Mouse (Mus musculus): ENCODE measurements at regions not wholly inside any gene's neighbourhood (a gene's known extent, or its start where the extent isn't known, plus 50 kb on each side); places are given as distances from the start of the nearest gene placed in this dataset.
"Not testable (repeated sequence)": the region's sequence is repeated elsewhere in the genome, so short reads cannot be mapped to it uniquely, and the experiment has no call there.

DNA sequence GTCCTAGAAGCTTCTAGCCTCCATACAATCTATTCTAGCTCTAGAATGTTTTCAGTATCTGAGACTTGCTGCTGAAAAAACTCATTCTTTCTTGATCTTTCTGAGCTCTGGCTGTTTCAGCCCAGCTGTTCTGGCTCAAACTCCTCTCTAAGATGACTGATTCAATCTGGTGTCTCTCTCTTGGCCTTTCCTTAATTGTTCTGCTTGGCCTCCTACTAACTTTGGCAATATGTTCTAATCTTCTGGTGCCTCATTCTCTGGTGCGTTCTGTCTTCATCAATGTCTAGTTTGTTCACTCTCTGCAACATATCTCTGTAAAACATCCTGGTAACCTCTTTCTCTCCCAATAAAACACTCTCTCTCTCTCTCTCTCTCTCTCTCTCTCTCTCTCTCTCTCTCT is 302.6 kb upstream of the Kdm8 start:
- Histone ChIP-seq H3K4me1 (no peaks in the 10 kb centered on the region), H3K9ac (no peak overlapping the region), H3K27me3 (replicated peaks) (no peaks in the 10 kb centered on the region), H3K27ac (no peak overlapping the region), H3K4me3 (no peak overlapping the region), H3K36me3 (no peaks in the 10 kb centered on the region), H3K4me2 (no peak overlapping the region), H3K9me3 (replicated peaks) (no peaks in the 10 kb centered on the region)
- WGBS (ENCODE audit: insufficient replicate concordance): 65% methylated on average over 1 of the region's 1 CpGs
- ATAC-seq: no peak

DNA sequence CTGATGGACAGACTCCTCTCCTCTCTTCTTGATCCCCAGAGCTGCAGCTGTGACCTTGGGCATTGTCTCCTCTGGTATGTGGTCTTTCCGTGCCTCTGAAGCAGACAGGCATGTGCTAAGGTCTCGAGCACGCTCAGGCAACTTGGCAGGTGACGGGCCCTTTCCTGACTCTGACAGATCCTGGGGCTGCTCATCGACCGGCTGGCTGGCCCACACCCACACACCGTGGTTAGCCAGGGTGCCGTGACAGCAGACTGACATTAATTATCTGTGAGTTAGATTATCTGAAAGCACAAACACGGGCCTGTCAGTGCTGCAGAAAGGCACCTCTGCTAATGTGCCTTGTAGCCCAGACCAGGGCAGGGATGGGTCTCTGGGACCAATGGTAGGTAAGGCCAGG is 298.5 kb upstream of the Kdm8 start:
- Histone ChIP-seq H3K36me3 (no peaks in the 10 kb centered on the region), H3K9me3 (replicated peaks) (no peaks in the 10 kb centered on the region), H3K27ac (no peak overlapping the region), H3K4me2 (no peak overlapping the region), H3K27me3 (replicated peaks) (no peaks in the 10 kb centered on the region), H3K4me3 (no peak overlapping the region), H3K4me1 (no peaks in the 10 kb centered on the region), H3K9ac (no peak overlapping the region)
- ATAC-seq: no peak
- WGBS (ENCODE audit: insufficient replicate concordance): 38% methylated on average over 9 of the region's 9 CpGs

DNA sequence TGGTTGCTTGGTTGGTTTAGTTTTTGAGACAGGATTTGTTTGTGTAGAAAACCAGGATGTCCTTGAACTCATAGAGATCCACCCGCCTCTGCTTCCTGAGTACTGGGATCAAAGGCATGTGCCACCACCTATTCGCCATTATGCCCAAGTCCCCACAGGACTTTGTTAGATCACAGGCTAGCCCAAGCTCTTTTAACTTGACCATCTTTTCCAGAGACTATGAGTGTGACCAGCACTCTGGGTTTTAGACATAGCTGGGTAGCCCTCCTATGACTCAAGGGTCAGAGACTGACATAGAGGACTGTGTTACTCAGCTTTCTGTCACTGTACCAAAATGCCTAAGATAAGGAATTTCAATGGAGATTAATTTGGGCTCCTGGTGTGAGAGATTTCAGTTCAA is 295.3 kb upstream of the Kdm8 start:
- no peak overlapping the region for H3K27ac ChIP-seq
- H3K4me2 ChIP-seq: no peak overlapping the region
- no peak overlapping the region for H3K4me3 ChIP-seq
- no peaks in the 10 kb centered on the region for H3K27me3 ChIP-seq (replicated peaks)
- 70% methylated on average over 2 of the region's 2 CpGs for WGBS (ENCODE audit: insufficient replicate concordance)
- no peak for ATAC-seq
- H3K9me3 ChIP-seq (replicated peaks): no peaks in the 10 kb centered on the region
- no peak overlapping the region for H3K9ac ChIP-seq
- no peaks in the 10 kb centered on the region for H3K36me3 ChIP-seq
- H3K4me1 ChIP-seq: no peaks in the 10 kb centered on the region

DNA sequence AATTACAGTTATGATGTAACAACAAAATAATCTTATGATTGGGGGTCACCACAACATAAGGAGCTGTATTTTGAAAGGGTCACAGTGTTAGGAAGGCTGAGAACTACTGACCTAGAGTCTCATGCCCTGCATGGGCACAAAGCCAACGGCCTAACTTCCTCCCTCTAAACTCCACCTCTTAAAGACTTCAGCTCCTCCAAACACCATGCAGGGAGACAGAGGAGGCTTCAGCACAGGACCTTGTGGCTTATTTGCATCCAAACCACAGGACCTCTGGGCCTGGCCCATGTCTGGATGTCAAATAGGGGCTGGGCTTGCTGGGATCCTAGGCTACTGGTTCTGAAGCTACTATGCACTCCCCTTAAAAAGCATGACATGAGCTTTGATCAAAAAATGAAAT is 294.7 kb upstream of the Kdm8 start:
- Histone ChIP-seq H3K27me3 (replicated peaks) (no peaks in the 10 kb centered on the region), H3K36me3 (no peaks in the 10 kb centered on the region), H3K9me3 (replicated peaks) (no peaks in the 10 kb centered on the region), H3K4me3 (no peak overlapping the region), H3K9ac (no peak overlapping the region), H3K27ac (no peak overlapping the region), H3K4me1 (no peaks in the 10 kb centered on the region), H3K4me2 (no peak overlapping the region)
- ATAC-seq: no peak
- WGBS (ENCODE audit: insufficient replicate concordance): 41% methylated on average over 1 of the region's 1 CpGs

DNA sequence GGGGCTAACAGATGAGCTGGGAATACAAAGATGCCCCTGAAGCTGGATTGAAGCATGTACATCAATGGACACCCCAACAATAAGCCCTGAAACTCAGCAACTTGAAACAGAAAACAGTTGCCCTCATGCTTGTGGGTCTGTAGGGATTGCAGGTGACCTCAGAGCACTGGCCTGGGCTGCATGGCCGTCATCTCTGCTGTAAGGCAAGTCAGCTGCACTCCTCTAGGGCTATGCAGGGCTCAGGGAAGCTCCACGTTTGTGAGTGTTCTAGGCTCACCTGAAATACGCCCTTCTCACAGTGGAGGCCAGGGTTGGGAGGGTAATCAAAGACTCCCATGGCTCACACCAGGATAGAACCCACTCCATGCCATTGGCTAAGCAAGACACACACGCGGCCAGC is 292.2 kb upstream of the Kdm8 start:
- Histone ChIP-seq H3K9ac (no peak overlapping the region), H3K4me1 (no peaks in the 10 kb centered on the region), H3K9me3 (replicated peaks) (no peaks in the 10 kb centered on the region), H3K4me3 (no peak overlapping the region), H3K4me2 (no peak overlapping the region), H3K27ac (no peak overlapping the region), H3K36me3 (no peaks in the 10 kb centered on the region), H3K27me3 (replicated peaks) (no peaks in the 10 kb centered on the region)
- ATAC-seq: no peak
- 58% methylated on average over 5 of the region's 5 CpGs for WGBS (ENCODE audit: insufficient replicate concordance)

DNA sequence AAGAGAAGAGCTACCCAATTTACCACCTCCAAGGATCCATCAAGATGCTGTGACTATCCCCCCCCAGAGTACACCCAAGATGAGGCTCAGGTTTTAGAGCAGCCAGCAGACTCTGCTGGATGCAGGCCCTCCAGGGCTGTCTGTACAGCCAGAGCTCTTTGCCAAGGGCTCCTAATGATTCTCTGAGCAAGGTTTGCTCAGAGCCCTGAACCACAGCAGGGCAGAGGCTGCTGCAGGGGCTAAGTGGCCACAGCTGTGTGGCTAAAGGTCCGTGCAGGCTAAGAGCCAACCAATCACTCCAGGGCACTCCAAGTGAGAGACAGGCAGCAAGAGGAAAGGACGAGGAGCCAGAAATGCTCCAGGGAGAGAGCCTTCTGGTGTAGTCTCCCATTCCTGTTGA is 289.2 kb upstream of the Kdm8 start:
- 43% methylated on average over 2 of the region's 2 CpGs for WGBS (ENCODE audit: insufficient replicate concordance)
- no peak overlapping the region for H3K9ac ChIP-seq
- no peak for ATAC-seq
- H3K4me3 ChIP-seq: no peak overlapping the region
- no peaks in the 10 kb centered on the region for H3K27me3 ChIP-seq (replicated peaks)
- H3K4me1 ChIP-seq: no peaks in the 10 kb centered on the region
- no peaks in the 10 kb centered on the region for H3K9me3 ChIP-seq (replicated peaks)
- H3K27ac ChIP-seq: no peak overlapping the region
- H3K36me3 ChIP-seq: no peaks in the 10 kb centered on the region
- H3K4me2 ChIP-seq: no peak overlapping the region

DNA sequence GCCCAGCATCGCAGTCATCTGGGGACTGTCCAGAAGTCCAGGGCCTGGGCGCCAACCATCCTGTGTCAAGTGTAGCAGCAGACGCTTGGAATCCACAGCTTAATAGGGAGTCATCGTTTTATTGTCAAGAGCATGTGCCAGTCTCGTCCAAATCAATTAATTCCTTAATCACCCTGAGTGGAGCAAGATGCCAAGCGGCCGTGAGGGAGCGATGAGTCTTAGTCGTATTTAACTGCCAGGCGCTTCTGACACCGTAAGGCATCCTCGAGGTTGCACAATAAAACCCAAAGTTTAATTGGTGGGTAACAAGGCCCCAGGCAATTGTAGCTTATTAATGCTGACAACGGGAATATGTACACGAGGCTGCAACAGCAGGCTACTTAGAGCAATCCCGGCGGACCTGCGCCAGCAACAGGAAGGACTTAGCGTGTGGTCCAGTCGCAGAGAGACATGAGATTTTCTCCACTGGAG is 277.6 kb upstream of the Kdm8 start:
- 0 out of 2 replicates have a peak, but pooled peaks cover 4% of the 10 kb centered on the region for H3K9me3 ChIP-seq (replicated peaks)
- H3K27me3 ChIP-seq (replicated peaks): no peaks in the 10 kb centered on the region
- no peak for ATAC-seq
- no peak overlapping the region for H3K4me2 ChIP-seq
- WGBS (ENCODE audit: insufficient replicate concordance): 76% methylated on average over 19 of the region's 19 CpGs
- no peak overlapping the region for H3K4me3 ChIP-seq
- H3K4me1 ChIP-seq: no peaks in the 10 kb centered on the region
- H3K36me3 ChIP-seq: no peaks in the 10 kb centered on the region
- no peak overlapping the region for H3K9ac ChIP-seq
- H3K27ac ChIP-seq: no peak overlapping the region

DNA sequence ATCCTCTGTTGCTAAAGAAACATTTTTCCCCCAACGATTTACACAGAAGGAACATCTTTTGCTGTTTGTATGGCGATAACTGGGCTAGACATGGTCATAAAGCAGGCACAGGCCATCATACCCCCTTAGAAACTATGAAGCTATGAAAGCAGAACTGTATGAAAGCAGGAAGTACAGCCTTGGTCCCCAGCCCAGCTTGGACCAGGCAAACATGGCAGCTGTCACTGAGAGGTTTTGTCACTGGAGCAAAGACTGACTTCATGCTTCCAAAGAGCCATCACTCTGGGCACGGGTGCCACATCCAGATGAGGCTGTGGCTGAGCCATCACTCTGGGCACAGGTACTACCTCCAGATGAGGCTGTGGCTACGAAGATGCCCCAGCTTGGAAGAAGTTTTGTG is 276.8 kb upstream of the Kdm8 start:
- 58% methylated on average over 4 of the region's 4 CpGs for WGBS (ENCODE audit: insufficient replicate concordance)
- H3K9ac ChIP-seq: no peak overlapping the region
- no peaks in the 10 kb centered on the region for H3K36me3 ChIP-seq
- H3K4me1 ChIP-seq: no peaks in the 10 kb centered on the region
- H3K27ac ChIP-seq: no peak overlapping the region
- H3K4me3 ChIP-seq: no peak overlapping the region
- no peak overlapping the region for H3K4me2 ChIP-seq
- no peaks in the 10 kb centered on the region for H3K27me3 ChIP-seq (replicated peaks)
- no peak for ATAC-seq
- 0 out of 2 replicates have a peak, but pooled peaks cover 4% of the 10 kb centered on the region for H3K9me3 ChIP-seq (replicated peaks)

DNA sequence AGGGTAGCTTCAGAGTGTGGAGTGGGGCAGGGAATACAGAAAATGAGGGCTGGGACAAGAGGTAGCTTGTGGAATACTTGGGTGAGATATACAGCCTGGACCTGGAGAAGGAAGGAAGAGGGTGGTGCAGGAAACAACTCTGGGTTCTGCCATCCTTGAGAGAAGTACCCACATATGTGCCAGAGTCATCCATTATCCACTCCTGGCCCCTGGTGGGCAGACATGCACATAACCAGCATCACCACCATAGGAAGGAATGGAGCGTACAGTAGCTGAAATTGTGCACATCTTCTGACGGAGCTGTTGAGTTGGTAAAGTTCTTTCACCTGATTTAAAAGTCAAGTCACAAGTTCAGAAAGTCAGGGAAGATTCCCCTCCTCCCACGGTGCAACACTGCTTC is 262.9 kb upstream of the Kdm8 start:
- no peak for ATAC-seq
- Histone ChIP-seq H3K27ac (no peak overlapping the region), H3K4me2 (no peak overlapping the region), H3K36me3 (no peaks in the 10 kb centered on the region), H3K9ac (no peak overlapping the region), H3K4me1 (no peaks in the 10 kb centered on the region), H3K27me3 (replicated peaks) (no peaks in the 10 kb centered on the region), H3K4me3 (no peak overlapping the region), H3K9me3 (replicated peaks) (0 out of 2 replicates have a peak, but pooled peaks cover 4% of the 10 kb centered on the region)
- WGBS (ENCODE audit: insufficient replicate concordance): 71% methylated on average over 3 of the region's 3 CpGs

DNA sequence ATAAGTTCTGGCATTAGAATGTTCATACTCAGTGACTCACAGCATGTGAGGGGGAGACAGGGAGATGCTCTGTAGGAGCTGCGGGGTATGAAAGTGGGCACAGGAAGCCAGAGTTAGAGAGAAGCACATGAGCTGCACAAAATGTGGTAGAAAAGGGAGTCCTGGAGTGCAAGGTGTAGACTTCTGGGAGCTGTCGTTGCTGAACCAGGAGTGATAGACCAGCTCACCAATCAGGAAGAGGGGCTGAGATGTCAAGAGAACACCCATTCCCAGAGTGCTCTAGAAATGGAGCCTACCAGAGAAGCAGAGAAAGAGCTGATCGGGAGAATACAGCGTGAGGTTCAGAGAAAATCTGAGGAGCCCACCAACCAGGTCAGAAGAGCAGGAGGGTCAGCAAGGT is 262.2 kb upstream of the Kdm8 start:
- no peak for ATAC-seq
- Histone ChIP-seq H3K36me3 (no peaks in the 10 kb centered on the region), H3K4me3 (no peak overlapping the region), H3K4me1 (no peaks in the 10 kb centered on the region), H3K27ac (no peak overlapping the region), H3K9ac (no peak overlapping the region), H3K4me2 (no peak overlapping the region), H3K27me3 (replicated peaks) (no peaks in the 10 kb centered on the region), H3K9me3 (replicated peaks) (0 out of 2 replicates have a peak, but pooled peaks cover 4% of the 10 kb centered on the region)
- WGBS (ENCODE audit: insufficient replicate concordance): 65% methylated on average over 4 of the region's 4 CpGs

DNA sequence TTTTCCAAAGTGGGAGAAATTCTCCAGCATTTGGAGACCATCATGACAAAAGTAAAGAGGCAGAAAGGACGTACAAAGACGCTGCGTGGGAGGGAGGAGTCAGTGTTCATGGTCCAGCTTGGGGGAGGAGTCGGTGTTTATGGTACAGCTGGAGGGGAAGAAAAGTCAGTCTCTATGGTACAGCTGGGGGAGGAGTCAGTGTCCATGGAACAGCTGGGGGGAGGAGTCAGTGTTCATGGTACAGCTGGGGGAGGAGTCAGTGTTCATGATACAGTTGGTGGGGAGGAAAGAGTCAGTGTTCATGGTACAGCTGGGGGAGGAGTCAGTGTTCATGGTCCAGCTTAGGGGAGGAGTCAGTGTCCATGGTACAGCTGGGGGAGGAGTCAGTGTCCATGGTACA is 261.5 kb upstream of the Kdm8 start:
- ATAC-seq; H3K36me3 ChIP-seq; H3K9me3 ChIP-seq (replicated peaks); H3K9ac ChIP-seq; H3K4me2 ChIP-seq; H3K4me1 ChIP-seq; H3K27ac ChIP-seq; H3K27me3 ChIP-seq (replicated peaks); H3K4me3 ChIP-seq: not testable (repeated sequence)
- 78% methylated on average over 4 of the region's 4 CpGs for WGBS (ENCODE audit: insufficient replicate concordance)

DNA sequence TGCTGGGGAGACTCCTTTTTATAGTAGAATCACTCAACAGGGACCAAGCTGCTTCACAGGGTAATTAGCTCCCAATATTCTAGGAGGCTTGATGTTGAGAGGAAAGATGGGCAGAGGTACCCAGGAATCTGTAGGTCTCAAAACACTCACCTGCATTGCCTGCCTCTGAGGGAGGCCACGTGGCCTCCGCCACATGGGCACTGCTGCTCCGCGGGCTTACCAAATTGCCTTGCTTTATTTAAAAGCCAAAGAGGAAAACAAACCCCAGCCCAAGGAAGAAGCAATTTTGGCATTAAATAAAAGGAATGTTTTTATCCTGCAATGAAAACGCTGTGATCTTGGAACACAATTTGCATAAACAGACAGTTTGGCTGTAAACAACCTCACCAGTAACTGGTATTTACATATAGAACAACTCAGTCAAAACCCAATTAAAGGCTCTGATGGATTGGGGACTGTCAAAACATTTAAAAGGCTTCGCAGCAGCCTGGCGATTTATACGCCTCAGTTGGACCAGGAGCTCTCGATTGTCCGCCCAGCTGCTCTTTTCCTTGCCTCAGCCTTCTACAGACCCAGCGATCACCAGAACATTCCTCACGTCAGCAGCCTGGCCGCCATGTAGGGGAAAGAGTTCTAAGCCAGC is 259.3 kb upstream of the Kdm8 start:
- Histone ChIP-seq H3K9ac (no peak overlapping the region), H3K4me3 (no peak overlapping the region), H3K27me3 (replicated peaks) (no peaks in the 10 kb centered on the region), H3K27ac (no peak overlapping the region), H3K4me1 (no peaks in the 10 kb centered on the region), H3K9me3 (replicated peaks) (no peaks in the 10 kb centered on the region), H3K4me2 (no peak overlapping the region), H3K36me3 (no peaks in the 10 kb centered on the region)
- ATAC-seq: no peak
- 67% methylated on average over 13 of the region's 13 CpGs for WGBS (ENCODE audit: insufficient replicate concordance)
